Mouse (Mus musculus): ENCODE results near the gene Nucb1. TPM values are rescaled to one million over a fixed set of nuclear protein-coding genes. Genes with fewer than 3 reads are reported as not detected.
"Not testable (repeated sequence)": the region's sequence is repeated elsewhere in the genome, so short reads cannot be mapped to it uniquely, and the experiment has no call there.

Gene Nucb1
- polyA plus RNA-seq, 1 experiment from 2014 or later, result 110 TPM

DNA sequence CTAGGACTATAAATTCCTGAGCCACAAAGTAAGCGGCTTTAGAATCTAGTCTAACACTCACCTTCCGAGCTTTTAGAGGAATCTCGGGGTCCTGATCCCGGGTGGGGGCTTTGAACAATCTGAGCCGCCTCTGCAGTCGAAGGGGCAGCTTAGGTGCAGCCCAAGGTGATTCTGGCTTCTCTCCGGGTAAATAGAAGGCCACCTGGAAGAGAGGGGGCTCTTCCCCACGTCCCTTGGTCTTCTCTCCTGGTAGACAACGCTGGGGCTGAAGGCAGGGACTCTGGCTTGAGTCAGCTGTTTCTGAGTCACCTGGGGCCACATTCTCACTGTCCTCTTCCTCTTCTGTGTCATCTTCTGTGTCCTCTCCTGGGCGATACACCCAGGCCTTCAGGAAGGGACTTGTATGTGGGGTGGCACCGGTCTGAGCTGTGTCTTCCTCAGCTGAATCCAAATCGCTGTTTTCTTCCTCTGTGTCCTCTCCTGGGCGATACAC, 13.5 kb upstream of the Nucb1 start:
- Histone ChIP-seq H3K4me1 (replicated peaks) (peaks cover 68% of the 10 kb centered on the region), H3K4me2 (peak overlapping the region; percentile 80), H3K36me3 (peaks cover 40% of the 10 kb centered on the region), H3K9ac (peak overlapping the region; percentile 100), H3K27me3 (no peaks in the 10 kb centered on the region), H3K4me3 (replicated peaks) (peak overlapping the region; percentile 99), H3K27ac (peak overlapping the region; percentile 99), H3K9me3 (replicated peaks) (no peaks in the 10 kb centered on the region)
- WGBS (ENCODE audit: insufficient replicate concordance), result 42% methylated on average over 13 of the region's 13 CpGs
- DNase-seq, result no peak
- no peak for ATAC-seq (ENCODE audit: low read depth)

- WGBS (ENCODE audit: insufficient replicate concordance), result 49% methylated on average over 18 of the region's 18 CpGs
- H3K9me3 ChIP-seq (replicated peaks), result no peaks in the 10 kb centered on the region
- peak overlapping the region; percentile 99 for H3K4me3 ChIP-seq (replicated peaks)
- no peaks in the 10 kb centered on the region for H3K27me3 ChIP-seq
- H3K9ac ChIP-seq, result peak overlapping the region; percentile 100
- H3K36me3 ChIP-seq, result peaks cover 40% of the 10 kb centered on the region
- peak; percentile 16 for ATAC-seq (ENCODE audit: low read depth)
- peaks cover 73% of the 10 kb centered on the region for H3K4me1 ChIP-seq (replicated peaks)
- H3K4me2 ChIP-seq, result peak overlapping the region; percentile 80
- peak; percentile 66 for DNase-seq
- peak overlapping the region; percentile 99 for H3K27ac ChIP-seq
These were observed 12.9 kb upstream of the Nucb1 start for GRCm38 (mm10) chr7:45522957-45523676.

DNA sequence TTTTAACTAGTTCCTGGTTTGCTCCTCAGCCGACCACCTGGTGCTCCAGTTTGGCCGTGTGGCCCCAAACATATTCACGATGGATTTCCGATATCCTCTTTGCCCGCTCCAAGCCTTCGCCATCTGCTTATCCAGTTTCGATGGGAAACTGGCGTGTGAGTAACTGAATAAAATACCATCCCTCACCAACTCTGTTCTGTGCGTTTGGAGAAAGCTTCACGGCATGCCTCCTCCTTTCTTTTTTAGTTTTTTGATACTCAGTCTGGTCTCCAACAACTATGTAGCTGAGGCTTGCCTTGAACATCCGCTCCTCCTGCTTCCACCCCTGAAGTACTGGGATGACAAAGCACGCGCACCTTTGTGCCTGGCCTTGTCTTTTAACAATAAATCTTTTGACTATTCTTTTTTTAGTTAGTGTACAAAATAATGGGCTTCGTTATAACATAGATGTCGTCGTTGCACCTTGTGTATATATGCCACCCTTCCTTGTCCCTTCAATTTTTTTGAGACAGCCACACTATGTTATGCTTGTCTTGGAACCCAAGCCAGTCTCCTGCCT, 12.1 kb upstream of the Nucb1 start:
- H3K9ac ChIP-seq, result peak overlapping the region; percentile 100
- 52% methylated on average over 16 of the region's 16 CpGs for WGBS (ENCODE audit: insufficient replicate concordance)
- ATAC-seq (ENCODE audit: low read depth), result no peak
- peaks cover 40% of the 10 kb centered on the region for H3K36me3 ChIP-seq
- peak overlapping the region; percentile 99 for H3K27ac ChIP-seq
- peak overlapping the region; percentile 80 for H3K4me2 ChIP-seq
- H3K4me1 ChIP-seq (replicated peaks), result peaks cover 68% of the 10 kb centered on the region
- H3K27me3 ChIP-seq, result no peaks in the 10 kb centered on the region
- H3K4me3 ChIP-seq (replicated peaks), result peak overlapping the region; percentile 99
- no peak for DNase-seq
- H3K9me3 ChIP-seq (replicated peaks), result no peaks in the 10 kb centered on the region

GRCm38 (mm10) chr7:45521728-45522184, 11.6 kb upstream of the Nucb1 start:
- no peak for ATAC-seq (ENCODE audit: low read depth)
- Histone ChIP-seq H3K36me3 (peaks cover 40% of the 10 kb centered on the region), H3K27me3 (no peaks in the 10 kb centered on the region), H3K4me3 (replicated peaks) (peak overlapping the region; percentile 99), H3K4me2 (peak overlapping the region; percentile 80), H3K9ac (peak overlapping the region; percentile 100), H3K9me3 (replicated peaks) (no peaks in the 10 kb centered on the region), H3K4me1 (replicated peaks) (peaks cover 65% of the 10 kb centered on the region), H3K27ac (peak overlapping the region; percentile 99)
- WGBS (ENCODE audit: insufficient replicate concordance), result under 1% methylated on average over 28 of the region's 28 CpGs
- DNase-seq, result peak; percentile 78

- ATAC-seq (ENCODE audit: low read depth) (no peak), DNase-seq (no peak)
- peaks cover 73% of the 10 kb centered on the region for H3K4me1 ChIP-seq (replicated peaks)
- 0 out of 2 replicates have a peak overlapping the region, but pooled peaks have one; percentile 2 for H3K9ac ChIP-seq
- H3K4me2 ChIP-seq, result peak overlapping the region; percentile 80
- H3K4me3 ChIP-seq (replicated peaks), result 0 out of 2 replicates have a peak overlapping the region, but pooled peaks have one; percentile 99
- WGBS (ENCODE audit: insufficient replicate concordance), result 88% methylated on average over 7 of the region's 7 CpGs
- H3K9me3 ChIP-seq (replicated peaks), result no peaks in the 10 kb centered on the region
- H3K36me3 ChIP-seq, result peaks cover 40% of the 10 kb centered on the region
- peak overlapping the region; percentile 99; the same call in 1 of the 2 replicates for H3K27ac ChIP-seq
- no peaks in the 10 kb centered on the region for H3K27me3 ChIP-seq
These were observed 10.4 kb upstream of the Nucb1 start for GRCm38 (mm10) chr7:45520605-45521004.

GRCm38 (mm10) chr7:45519345-45520120, 9.3 kb upstream of the Nucb1 start:
- Histone ChIP-seq H3K9me3 (replicated peaks) (no peaks in the 10 kb centered on the region), H3K4me1 (replicated peaks) (peaks cover 77% of the 10 kb centered on the region), H3K36me3 (peaks cover 37% of the 10 kb centered on the region), H3K4me2 (peak overlapping the region; percentile 26), H3K9ac (peak overlapping the region; percentile 46), H3K27ac (peak overlapping the region; percentile 72), H3K4me3 (replicated peaks) (no peak overlapping the region), H3K27me3 (no peaks in the 10 kb centered on the region)
- 64% methylated on average over 8 of the region's 8 CpGs for WGBS (ENCODE audit: insufficient replicate concordance)
- DNase-seq (no peak), ATAC-seq (ENCODE audit: low read depth) (0 out of 2 replicates have a peak, but pooled peaks have one; percentile 9)

DNA sequence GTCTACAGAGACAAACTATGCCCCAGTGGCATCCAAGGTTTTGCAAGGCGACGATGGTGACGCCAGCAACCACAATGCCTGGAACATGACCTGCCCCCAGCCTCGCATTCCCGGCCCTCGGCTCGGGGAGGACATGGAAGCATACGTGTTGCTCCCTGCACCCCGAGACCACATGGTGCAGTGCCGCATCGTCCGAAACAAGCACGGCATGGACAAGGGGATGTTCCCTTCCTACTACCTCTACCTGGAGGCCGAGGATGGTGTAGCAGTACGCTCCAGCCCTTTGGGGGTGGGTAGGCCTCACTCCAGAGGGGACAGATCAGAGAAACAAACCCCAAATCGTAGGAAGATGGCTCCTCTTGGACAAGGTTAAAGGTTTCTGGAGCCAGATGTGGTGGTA, 8.4 kb upstream of the Nucb1 start:
- no peak overlapping the region for H3K9ac ChIP-seq
- H3K9me3 ChIP-seq (replicated peaks), result no peaks in the 10 kb centered on the region
- ATAC-seq (ENCODE audit: low read depth) (no peak), DNase-seq (no peak)
- H3K27ac ChIP-seq, result peak overlapping the region; percentile 72
- 89% methylated on average over 16 of the region's 16 CpGs for WGBS (ENCODE audit: insufficient replicate concordance)
- H3K4me2 ChIP-seq, result no peak overlapping the region
- H3K36me3 ChIP-seq, result peaks cover 29% of the 10 kb centered on the region
- H3K27me3 ChIP-seq, result no peaks in the 10 kb centered on the region
- no peak overlapping the region for H3K4me3 ChIP-seq (replicated peaks)
- peaks cover 78% of the 10 kb centered on the region for H3K4me1 ChIP-seq (replicated peaks)

DNA sequence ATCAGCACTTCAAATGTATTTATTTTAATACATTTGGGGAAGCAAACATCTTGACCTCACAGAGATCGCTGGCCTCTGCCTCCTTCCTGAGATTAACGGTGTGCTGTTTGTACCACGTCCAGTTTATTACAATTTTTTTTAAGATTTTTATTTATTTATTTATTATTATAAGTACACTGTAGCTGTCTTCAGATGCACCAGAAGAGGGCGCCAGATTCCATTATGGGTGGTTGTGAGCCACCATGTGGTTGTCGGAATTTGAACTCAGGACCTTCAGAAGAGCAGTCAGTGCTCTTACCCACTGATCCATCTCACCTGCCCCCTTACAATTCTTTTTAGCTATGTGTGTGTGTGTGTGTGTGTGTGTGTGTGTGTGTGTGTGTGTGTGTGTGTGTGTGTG, 6.6 kb upstream of the Nucb1 start:
- H3K9me3 ChIP-seq (replicated peaks); ATAC-seq (ENCODE audit: low read depth); H3K9ac ChIP-seq; H3K4me3 ChIP-seq (replicated peaks); H3K27me3 ChIP-seq; DNase-seq; H3K4me2 ChIP-seq; H3K27ac ChIP-seq: not testable (repeated sequence)
- 58% methylated on average over 5 of the region's 5 CpGs for WGBS (ENCODE audit: insufficient replicate concordance)
- Histone ChIP-seq H3K4me1 (replicated peaks) (peaks cover 62% of the 10 kb centered on the region), H3K36me3 (peaks cover 11% of the 10 kb centered on the region)

- DNase-seq (peak; percentile 80), ATAC-seq (ENCODE audit: low read depth) (peak; percentile 85)
- Histone ChIP-seq H3K27ac (peak overlapping the region; percentile 82), H3K9me3 (replicated peaks) (no peaks in the 10 kb centered on the region), H3K4me2 (peak overlapping the region; percentile 62), H3K36me3 (no peaks in the 10 kb centered on the region), H3K4me1 (replicated peaks) (peaks cover 52% of the 10 kb centered on the region), H3K9ac (peak overlapping the region; percentile 60), H3K27me3 (no peaks in the 10 kb centered on the region), H3K4me3 (replicated peaks) (peak overlapping the region; percentile 36)
- WGBS (ENCODE audit: insufficient replicate concordance), result 8% methylated on average over 16 of the region's 16 CpGs
These were observed 5.2 kb upstream of the Nucb1 start for GRCm38 (mm10) chr7:45515436-45515835.

- Histone ChIP-seq H3K9me3 (replicated peaks) (no peaks in the 10 kb centered on the region), H3K36me3 (no peaks in the 10 kb centered on the region), H3K4me3 (replicated peaks) (no peak overlapping the region), H3K4me1 (replicated peaks) (peaks cover 49% of the 10 kb centered on the region), H3K27me3 (no peaks in the 10 kb centered on the region), H3K4me2 (peak overlapping the region; percentile 62; the same call in 1 of the 2 replicates), H3K9ac (peak overlapping the region; percentile 60; the same call in 1 of the 2 replicates), H3K27ac (peak overlapping the region; percentile 82)
- no peak for ATAC-seq (ENCODE audit: low read depth)
- 73% methylated on average over 7 of the region's 7 CpGs for WGBS (ENCODE audit: insufficient replicate concordance)
- DNase-seq, result no peak
These were observed 4.2 kb upstream of the Nucb1 start for GRCm38 (mm10) chr7:45514411-45514810.
